Mouse (Mus musculus) neural tube, embryonic 11.5 days (tissue): ENCODE measurements around the gene Eaf1. TPM values are rescaled to one million over a fixed set of nuclear protein-coding genes. Genes with fewer than 3 reads are reported as not detected.

Experiments used
- ATAC-seq: fragments of 200-750 bp; cut with Nextera tagmentation; 2 replicates; pipeline ENCODE4 v1.8.0; 2017; ENCODE audit warnings: moderate number of reproducible peaks, mild to moderate bottlenecking, moderate TSS enrichment, moderate library complexity; ENCODE audit not compliant: insufficient read depth, low FRiP score, low TSS enrichment
- DNase-seq: peaks from one replicate; pipeline ENCODE4 v3.0.0-alpha.2; 2015; ENCODE audit warnings: low spot score
- H3K27ac ChIP-seq: fragments of 300-500 bp; sonication (generic); 2 replicates; pipeline ENCODE4 v1.5.1; 2014; ENCODE audit warnings: low read depth, mild to moderate bottlenecking, low read length
- H3K27me3 ChIP-seq: fragments of 300-500 bp; sonication (generic); 2 replicates; pipeline ENCODE4 v1.6.1; 2014; ENCODE audit warnings: mild to moderate bottlenecking, low read length, mixed read lengths; ENCODE audit not compliant: control insufficient read depth, insufficient read depth
- H3K36me3 ChIP-seq: fragments of 300-500 bp; sonication (generic); 2 replicates; pipeline ENCODE4 v1.6.1; 2014; ENCODE audit warnings: mild to moderate bottlenecking, low read length, moderate library complexity, mixed read lengths; ENCODE audit not compliant: control insufficient read depth, insufficient read depth
- H3K4me1 ChIP-seq: fragments of 300-500 bp; sonication (generic); 2 replicates; pipeline ENCODE4 v1.6.1; 2014; ENCODE audit warnings: low read length, mixed read lengths; ENCODE audit not compliant: control insufficient read depth, insufficient read depth
- H3K4me2 ChIP-seq: fragments of 300-500 bp; sonication (generic); 2 replicates; pipeline ENCODE4 v1.6.1; 2014; ENCODE audit warnings: low read depth, mild to moderate bottlenecking, moderate library complexity
- H3K4me3 ChIP-seq: fragments of 300-500 bp; sonication (generic); 2 replicates; pipeline ENCODE4 v1.5.1; 2014; ENCODE audit warnings: low read depth, low read length
- H3K9ac ChIP-seq: fragments of 300-500 bp; sonication (generic); 2 replicates; pipeline ENCODE4 v1.6.1; 2014; ENCODE audit warnings: mild to moderate bottlenecking, low read length
- H3K9me3 ChIP-seq: fragments of 300-500 bp; sonication (generic); 2 replicates; pipeline ENCODE4 v1.6.1; 2016; ENCODE audit warnings: low read length; ENCODE audit not compliant: control insufficient read depth
- WGBS: fragments of 180-500 bp; shearing (Covaris S2); extraction: QIAGEN DNeasy Blood & Tissue Kit; methylation state at CpG from one replicate; pipeline ENCODE4 v1.1.7; 2014; 5-methylcytosine and 5-hydroxymethylcytosine counted together
- polyA plus RNA-seq: library from polyadenylated mRNA; unstranded; fragments of >200 nt; fragmentation: Nextera tagmentation; extraction: Ambion mirVana; gene quantifications from 2 replicates; pipeline ENCODE4 v1.2.1, GENCODE M21; 2014

The Eaf1 gene
- polyA plus RNA-seq, 1 experiment from 2014 or later, result 21.8 TPM

DNA sequence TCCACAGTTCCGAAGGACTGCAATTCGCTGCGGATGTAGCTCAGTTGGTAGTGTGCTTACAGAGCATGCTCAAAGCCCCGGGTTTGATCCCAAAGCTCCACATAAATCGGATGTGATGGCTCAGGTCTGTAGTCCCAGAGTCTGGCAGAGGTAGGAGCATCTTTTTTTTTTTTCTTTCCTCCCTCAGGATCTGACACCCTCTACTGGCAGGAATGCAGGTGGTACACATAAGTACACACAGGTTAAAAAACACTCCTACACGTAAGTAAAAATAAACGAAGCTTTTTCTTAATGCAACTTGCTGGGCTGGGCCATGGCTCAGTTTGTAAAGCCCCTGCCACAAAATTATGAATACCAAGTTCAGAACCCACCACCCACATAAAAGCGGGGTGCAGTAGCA, 30.0 kb upstream of the Eaf1 start:
- Histone ChIP-seq H3K36me3 (no peaks in the 10 kb centered on the region), H3K27me3 (no peaks in the 10 kb centered on the region), H3K4me2 (no peak overlapping the region), H3K9ac (no peak overlapping the region), H3K9me3 (no peaks in the 10 kb centered on the region), H3K27ac (no peak overlapping the region), H3K4me1 (no peaks in the 10 kb centered on the region), H3K4me3 (no peak overlapping the region)
- 61% methylated on average over 8 of the region's 8 CpGs for WGBS
- DNase-seq (no peak), ATAC-seq (no peak)

DNA sequence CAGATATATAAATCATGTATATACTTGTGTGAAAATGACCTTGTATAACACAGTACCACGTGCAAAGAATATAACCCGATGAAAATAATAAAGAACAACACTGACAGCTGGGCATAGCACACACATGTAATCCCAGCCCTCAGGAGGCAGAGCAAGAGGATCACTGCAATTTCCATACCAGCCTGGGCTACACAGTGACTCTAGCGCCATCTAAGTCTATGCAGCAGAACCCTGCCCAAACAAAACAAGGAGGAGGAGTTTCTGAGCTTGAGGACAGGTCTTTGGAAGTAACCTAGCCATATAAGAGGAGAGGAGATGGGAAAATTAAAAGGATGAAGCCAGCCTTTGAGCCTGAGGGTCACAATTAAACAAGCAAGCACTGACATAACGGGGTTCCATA, 24.5 kb upstream of the Eaf1 start:
- ATAC-seq, result no peak
- no peak overlapping the region for H3K9ac ChIP-seq
- no peak for DNase-seq
- H3K27me3 ChIP-seq, result no peaks in the 10 kb centered on the region
- no peaks in the 10 kb centered on the region for H3K4me1 ChIP-seq
- WGBS, result 62% methylated on average over 4 of the region's 4 CpGs
- no peaks in the 10 kb centered on the region for H3K9me3 ChIP-seq
- H3K36me3 ChIP-seq, result no peaks in the 10 kb centered on the region
- H3K4me2 ChIP-seq, result no peak overlapping the region
- H3K27ac ChIP-seq, result no peak overlapping the region
- no peak overlapping the region for H3K4me3 ChIP-seq

GRCm38 (mm10) chr14:31472451-31473061, 21.6 kb upstream of the Eaf1 start:
- Histone ChIP-seq H3K4me2 (no peak overlapping the region), H3K27me3 (no peaks in the 10 kb centered on the region), H3K9ac (no peak overlapping the region), H3K27ac (no peak overlapping the region), H3K36me3 (no peaks in the 10 kb centered on the region), H3K4me1 (no peaks in the 10 kb centered on the region), H3K9me3 (no peaks in the 10 kb centered on the region), H3K4me3 (no peak overlapping the region)
- peak; percentile 57 for DNase-seq
- no peak for ATAC-seq
- 11% methylated on average over 5 of the region's 5 CpGs for WGBS

DNA sequence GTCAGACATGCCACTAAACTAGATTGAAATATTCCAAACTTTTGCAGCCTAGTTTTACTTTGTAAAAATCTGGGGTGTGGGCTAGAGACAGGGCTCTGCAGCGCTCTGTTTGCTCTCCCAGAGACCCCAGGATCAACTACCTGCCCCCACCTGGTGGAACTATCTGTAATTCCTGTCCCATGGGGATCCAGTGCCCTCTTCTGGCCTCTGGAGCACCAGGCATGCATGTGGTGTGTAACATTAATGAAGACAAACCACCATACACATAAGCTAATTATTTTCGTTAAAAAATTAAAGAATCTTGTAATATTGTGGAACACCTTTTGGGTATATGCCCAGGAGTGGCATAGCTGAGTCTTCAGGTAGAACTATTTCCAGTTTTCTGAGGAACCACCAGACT, 20.9 kb upstream of the Eaf1 start:
- H3K36me3 ChIP-seq, result peaks cover 2% of the 10 kb centered on the region; the same call in 1 of the 2 replicates
- H3K4me2 ChIP-seq, result no peak overlapping the region
- WGBS, result 84% methylated on average over 2 of the region's 2 CpGs
- H3K9me3 ChIP-seq, result no peaks in the 10 kb centered on the region
- DNase-seq (no peak), ATAC-seq (no peak)
- no peak overlapping the region for H3K4me3 ChIP-seq
- no peaks in the 10 kb centered on the region for H3K27me3 ChIP-seq
- no peaks in the 10 kb centered on the region for H3K4me1 ChIP-seq
- no peak overlapping the region for H3K9ac ChIP-seq
- no peak overlapping the region for H3K27ac ChIP-seq

GRCm38 (mm10) chr14:31482417-31482816, 11.8 kb upstream of the Eaf1 start:
- Histone ChIP-seq H3K36me3 (peaks cover 29% of the 10 kb centered on the region), H3K9me3 (no peaks in the 10 kb centered on the region), H3K27ac (no peak overlapping the region), H3K9ac (no peak overlapping the region), H3K4me1 (no peaks in the 10 kb centered on the region), H3K4me2 (no peak overlapping the region), H3K27me3 (no peaks in the 10 kb centered on the region), H3K4me3 (no peak overlapping the region)
- 90% methylated on average over 5 of the region's 5 CpGs for WGBS
- DNase-seq, result no peak
- ATAC-seq, result no peak

- H3K27ac ChIP-seq, result no peak overlapping the region
- peaks cover 27% of the 10 kb centered on the region for H3K36me3 ChIP-seq
- no peak overlapping the region for H3K4me2 ChIP-seq
- DNase-seq, result no peak
- ATAC-seq, result no peak
- 86% methylated on average over 4 of the region's 4 CpGs for WGBS
- no peaks in the 10 kb centered on the region for H3K4me1 ChIP-seq
- no peak overlapping the region for H3K9ac ChIP-seq
- H3K27me3 ChIP-seq, result no peaks in the 10 kb centered on the region
- no peaks in the 10 kb centered on the region for H3K9me3 ChIP-seq
- no peak overlapping the region for H3K4me3 ChIP-seq
Measured at GRCm38 (mm10) chr14:31486465-31486864, 7.7 kb upstream of the Eaf1 start.

GRCm38 (mm10) chr14:31488055-31488454, 6.1 kb upstream of the Eaf1 start:
- DNase-seq, result no peak
- H3K4me2 ChIP-seq, result no peak overlapping the region
- no peak overlapping the region for H3K9ac ChIP-seq
- no peaks in the 10 kb centered on the region for H3K27me3 ChIP-seq
- H3K36me3 ChIP-seq, result peaks cover 23% of the 10 kb centered on the region
- H3K4me3 ChIP-seq, result no peak overlapping the region
- 95% methylated on average over 6 of the region's 6 CpGs for WGBS
- H3K9me3 ChIP-seq, result no peaks in the 10 kb centered on the region
- ATAC-seq, result no peak
- no peak overlapping the region for H3K27ac ChIP-seq
- H3K4me1 ChIP-seq, result no peaks in the 10 kb centered on the region

DNA sequence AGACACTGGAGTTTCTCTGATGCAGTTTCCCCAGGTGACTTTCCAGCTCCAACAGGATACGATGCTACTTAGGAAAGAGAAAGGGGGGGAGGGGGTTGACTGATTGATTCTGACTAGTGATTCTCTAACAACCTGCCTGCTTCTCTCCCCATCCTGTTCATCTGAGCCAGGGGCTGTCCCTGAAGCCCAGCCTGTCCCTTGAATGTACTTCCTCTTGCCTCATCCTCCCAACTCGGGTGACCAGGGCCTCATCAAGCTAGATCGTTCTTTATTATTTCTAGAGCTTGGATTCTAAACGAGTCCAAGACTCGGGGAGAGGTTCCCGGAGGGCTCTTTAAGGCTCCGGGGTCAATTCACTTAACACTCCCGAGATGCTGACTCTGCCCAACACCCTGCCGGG, 298 bp upstream of the Eaf1 start:
- H3K4me1 ChIP-seq, result peaks cover 18% of the 10 kb centered on the region
- 42% methylated on average over 9 of the region's 9 CpGs for WGBS
- DNase-seq (no peak), ATAC-seq (no peak)
- H3K27me3 ChIP-seq, result no peaks in the 10 kb centered on the region
- H3K27ac ChIP-seq, result no peak overlapping the region
- H3K36me3 ChIP-seq, result 0 out of 2 replicates have a peak, but pooled peaks cover 2% of the 10 kb centered on the region
- no peaks in the 10 kb centered on the region for H3K9me3 ChIP-seq
- peak overlapping the region; percentile 93 for H3K4me3 ChIP-seq
- peak overlapping the region; percentile 79 for H3K4me2 ChIP-seq
- peak overlapping the region; percentile 93 for H3K9ac ChIP-seq

- ATAC-seq (peak; percentile 78), DNase-seq (peak; percentile 91)
- peaks cover 18% of the 10 kb centered on the region for H3K4me1 ChIP-seq
- WGBS, result 0% methylated on average over 49 of the region's 49 CpGs
- H3K36me3 ChIP-seq, result 0 out of 2 replicates have a peak, but pooled peaks cover 2% of the 10 kb centered on the region
- peak within 1 kb of the TSS; percentile 93 for H3K4me3 ChIP-seq
- H3K9ac ChIP-seq, result peak within 1 kb of the TSS; percentile 93
- peak within 1 kb of the TSS; percentile 80 for H3K27ac ChIP-seq
- H3K27me3 ChIP-seq, result no peaks in the 10 kb centered on the region
- H3K9me3 ChIP-seq, result no peaks in the 10 kb centered on the region
- peak within 1 kb of the TSS; percentile 96 for H3K4me2 ChIP-seq
Measured at GRCm38 (mm10) chr14:31494975-31495455, 816 bp downstream of the Eaf1 start, which contains the start of gene Mettl6. TSS of gene Mettl6 (minus strand) at chr14:31495040.
